Mouse (Mus musculus): ENCODE data around the gene Klc1.

The Klc1 gene

DNA sequence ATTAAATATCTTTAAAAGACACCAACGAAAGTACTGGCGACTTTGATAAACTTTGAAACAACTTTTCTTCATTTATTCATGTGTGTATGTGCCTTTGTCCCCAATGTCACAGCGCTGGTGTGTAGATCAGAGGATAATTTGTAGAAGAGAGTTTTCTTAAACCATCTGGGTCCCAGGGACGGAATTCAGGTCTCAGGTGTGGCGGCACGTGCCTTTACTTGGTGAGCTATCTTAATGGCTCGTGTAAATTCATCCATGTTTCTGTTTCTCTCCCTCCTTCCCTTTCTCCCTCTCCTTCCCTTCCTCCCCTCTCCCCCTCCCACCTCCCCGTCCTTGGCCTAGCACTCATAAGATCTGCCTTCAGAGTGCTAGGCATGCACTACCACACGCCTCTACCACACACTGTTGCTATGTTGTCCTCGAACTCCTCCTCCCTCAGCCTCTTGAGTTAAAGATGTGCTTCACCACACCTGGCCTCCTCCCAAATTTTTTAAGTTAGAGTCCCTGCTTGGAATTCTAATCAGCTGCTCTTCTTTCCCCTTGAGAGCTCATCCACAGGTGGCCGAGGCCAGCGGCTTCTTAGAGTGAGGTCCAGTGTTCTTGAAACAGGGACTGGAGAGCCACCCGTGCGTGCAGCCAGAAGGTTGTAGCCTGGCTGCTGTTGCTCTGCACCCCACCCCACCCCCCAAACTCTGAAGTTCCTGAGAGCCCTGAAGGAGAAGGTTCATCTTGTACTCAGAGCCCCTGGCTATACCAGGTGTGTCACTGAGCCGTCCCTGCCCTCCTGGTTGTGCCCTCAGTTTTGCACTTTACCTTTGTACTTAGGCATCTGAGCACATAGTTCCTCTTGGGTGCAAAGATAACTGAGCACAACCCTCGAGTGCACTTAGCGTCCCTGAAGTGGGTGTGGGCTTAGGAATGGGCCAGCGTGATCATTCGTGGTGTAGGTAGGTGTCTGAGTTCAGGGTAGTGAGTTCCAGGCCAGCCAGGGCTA lies 56.4 kb downstream of the Klc1 start:
- no peak for DNase-seq (ENCODE audit: low read depth)

DNA sequence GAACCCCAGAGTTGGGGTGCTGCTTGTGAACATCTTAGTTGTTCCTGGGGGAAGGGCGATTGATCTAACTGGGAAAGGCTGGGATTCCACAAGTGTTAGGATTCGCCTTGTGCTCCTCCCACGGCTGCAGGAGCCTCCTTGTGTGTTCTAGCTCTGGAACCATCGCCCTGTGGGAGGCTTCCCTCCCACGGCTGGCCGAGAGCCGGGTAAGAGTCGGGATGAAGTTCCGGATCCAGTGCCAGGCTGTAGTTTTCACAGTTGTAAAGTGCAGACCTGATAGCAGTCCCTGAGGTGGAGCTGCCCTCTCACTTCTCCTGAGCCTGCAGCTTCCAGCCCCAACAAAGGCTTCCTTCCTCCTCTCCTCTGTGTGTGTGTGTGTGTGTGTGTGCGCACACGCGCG lies 57.9 kb downstream of the Klc1 start:
- no peak for DNase-seq (ENCODE audit: low read depth)

DNA sequence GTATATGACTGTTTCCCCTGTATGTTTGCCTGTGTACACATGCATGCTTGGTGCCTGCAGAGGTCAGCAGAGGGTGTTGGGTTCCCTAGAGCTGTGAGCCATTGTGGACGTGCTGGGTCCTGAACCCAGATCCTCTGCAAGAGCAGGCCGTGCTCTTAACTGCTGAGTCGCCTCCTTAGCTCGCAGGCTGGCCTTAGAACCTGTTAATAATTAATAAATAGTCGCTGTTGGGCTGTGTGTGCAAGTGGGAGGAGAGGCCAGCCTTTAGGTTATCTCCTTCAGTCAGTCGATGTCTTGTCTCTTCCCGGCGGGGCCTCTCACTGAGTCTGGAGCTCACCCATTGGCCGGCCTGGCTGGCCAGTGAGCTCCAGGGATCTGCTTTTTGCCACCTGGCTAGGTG lies 58.3 kb downstream of the Klc1 start:
- no peak for DNase-seq (ENCODE audit: low read depth)

DNA sequence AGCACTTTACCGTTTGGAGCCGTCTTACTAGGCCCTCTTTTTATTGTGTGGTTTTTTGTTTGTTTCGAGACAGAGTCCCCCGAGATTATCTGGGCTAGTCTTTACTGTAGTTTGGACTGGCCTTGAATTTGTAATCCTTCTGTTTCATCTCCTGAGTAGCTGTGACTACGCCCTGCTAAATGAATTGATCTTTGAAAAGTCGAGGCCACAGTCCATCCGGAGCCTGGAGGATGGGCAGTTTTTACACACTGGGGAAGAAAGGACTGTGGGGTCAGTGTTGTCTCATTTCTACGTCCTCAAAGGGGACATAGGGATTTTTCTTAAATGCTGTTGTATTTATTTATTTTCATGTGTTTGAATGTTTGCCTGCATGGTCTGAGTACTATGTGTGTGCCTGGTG lies 59.3 kb downstream of the Klc1 start:
- no peak for DNase-seq (ENCODE audit: low read depth)

DNA sequence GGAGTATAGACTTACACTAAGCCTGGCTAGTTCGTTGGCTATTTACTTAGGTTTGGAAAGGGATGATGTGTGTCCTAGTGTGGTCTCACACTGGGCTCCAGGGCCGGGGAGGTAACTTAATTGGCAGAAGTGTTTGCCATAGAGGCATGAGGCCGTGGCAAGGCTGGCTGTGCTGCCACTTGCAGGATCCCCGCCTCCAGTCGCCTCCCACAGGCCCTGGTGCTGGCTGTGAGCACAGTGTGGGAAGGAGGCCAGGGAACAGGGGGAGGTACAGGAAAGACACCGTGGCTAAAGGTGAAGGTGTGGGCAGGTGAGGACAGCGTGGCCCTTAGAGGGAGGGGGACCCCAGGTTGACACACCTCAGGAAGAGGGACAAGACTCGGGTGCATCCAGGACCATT lies 61.3 kb downstream of the Klc1 start:
- no peak for DNase-seq (ENCODE audit: low read depth)

DNA sequence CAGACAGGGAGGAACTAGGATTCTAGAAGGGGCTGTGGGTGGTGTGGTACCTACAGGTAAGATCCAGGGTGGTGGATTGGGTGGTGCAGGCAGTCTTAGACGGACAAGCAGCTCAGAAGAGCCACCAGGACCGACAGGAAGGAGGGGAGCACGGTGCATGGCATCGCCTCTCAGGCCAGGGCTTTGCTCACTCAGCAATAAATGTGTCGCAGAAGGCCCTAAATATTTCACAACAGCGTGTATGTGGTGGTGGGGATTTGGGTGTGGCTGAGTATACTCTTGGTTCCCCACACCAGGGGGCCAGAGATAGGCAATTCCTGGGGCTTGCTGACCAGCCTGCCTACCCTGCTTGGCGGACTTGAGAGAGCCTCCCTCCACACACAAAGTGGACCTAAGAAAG lies 62.1 kb downstream of the Klc1 start:
- no peak for DNase-seq (ENCODE audit: low read depth)

DNA sequence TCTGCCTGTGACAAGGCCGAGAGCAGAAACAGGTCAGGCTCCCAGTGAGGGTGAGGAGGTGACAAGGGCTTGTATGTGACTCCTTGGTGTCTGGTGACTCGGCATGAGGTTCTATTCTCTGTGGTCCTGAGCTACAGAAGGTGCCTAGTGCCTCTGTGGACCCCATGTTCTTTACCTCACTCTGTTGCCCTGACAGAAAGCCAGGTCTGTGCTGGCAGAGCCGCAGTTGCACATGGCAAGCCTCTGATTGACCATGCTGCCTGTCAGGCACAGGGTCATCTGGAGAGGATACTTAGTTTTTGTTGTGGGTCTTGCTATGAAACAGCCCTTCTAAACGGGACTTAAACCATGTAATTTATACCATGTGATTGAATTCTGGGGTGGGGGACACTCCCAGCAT lies 63.3 kb downstream of the Klc1 start:
- DNase-seq (ENCODE audit: low read depth), result no peak

DNA sequence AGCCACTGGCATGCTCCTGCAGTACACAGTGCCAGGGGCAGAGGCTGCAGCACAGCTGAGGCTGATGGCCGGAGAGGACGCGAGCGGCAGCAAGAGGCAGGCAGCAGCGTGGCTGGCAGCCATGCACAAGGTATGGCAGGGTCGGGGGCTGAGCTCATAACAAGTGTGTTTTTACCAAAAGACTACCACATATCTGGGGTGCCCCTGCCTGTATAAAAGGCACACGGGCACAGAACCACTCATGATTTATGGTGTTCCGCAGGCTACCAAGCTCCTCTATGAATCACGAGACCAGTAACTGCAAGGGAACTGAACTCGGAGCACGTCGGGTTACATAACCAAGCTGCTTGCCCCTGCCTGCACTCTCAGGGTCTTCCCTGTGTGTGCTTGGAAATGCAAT lies 68.9 kb downstream of the Klc1 start:
- no peak for DNase-seq (ENCODE audit: low read depth)

DNA sequence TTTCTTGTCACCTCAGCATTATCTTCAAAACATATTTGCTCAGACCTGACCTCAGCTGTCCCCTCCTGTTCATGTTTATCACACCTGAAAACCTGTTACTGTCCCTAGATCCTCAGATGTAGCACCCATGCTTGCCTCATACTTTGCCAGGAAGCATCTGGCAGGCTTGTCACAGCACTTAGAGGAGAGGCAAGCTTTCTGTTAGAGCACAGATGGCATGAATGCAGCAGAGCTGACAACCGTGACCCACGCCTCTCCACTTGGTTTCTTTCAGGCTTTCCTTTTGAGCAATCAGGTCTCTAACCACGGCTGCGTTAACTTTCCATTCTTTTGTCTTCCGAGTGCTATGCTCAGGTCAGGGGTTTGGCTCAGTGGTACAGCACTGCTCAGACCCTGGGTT lies 70.8 kb downstream of the Klc1 start:
- DNase-seq (ENCODE audit: low read depth), result no peak

DNA sequence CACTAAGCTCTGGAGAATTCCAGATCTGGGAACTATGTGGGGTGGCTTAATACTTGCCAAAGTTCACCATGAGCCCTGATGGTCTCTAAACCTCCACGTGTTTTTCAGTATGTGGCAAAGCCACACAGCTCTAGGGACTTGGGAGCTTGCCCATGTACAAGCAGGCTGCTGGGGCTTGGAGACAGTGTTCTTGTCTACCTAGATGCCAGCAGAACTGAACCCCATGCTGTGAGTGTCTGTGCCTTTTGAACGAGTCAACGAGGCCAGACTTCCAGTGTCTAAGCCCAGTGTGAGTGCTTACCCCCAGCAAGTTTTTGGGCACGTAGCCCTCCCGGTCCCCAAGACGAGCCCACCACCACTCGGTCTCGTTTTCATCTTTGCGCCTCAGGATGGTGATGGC lies 71.3 kb downstream of the Klc1 start:
- no peak for DNase-seq (ENCODE audit: low read depth)

DNA sequence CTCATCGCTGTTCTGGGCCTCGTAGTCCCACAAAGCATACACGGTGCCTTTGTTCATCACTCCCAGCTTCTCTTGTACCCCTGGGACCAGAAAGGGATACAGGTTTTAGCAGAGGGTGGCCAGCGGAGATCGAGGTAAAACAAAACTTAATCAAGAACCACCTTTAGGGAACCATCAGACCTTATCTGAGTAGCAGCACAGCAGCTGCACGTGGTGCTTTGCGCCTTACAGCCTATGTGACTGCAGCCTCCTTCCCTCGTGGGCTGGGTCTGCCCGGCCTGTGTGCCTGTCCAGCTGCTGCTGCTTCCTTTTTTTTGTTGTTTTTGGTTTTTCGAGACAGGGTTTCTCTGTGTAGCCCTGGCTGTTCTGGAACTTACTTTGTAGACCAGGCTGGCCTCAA lies 71.7 kb downstream of the Klc1 start:
- DNase-seq (ENCODE audit: low read depth), result no peak

DNA sequence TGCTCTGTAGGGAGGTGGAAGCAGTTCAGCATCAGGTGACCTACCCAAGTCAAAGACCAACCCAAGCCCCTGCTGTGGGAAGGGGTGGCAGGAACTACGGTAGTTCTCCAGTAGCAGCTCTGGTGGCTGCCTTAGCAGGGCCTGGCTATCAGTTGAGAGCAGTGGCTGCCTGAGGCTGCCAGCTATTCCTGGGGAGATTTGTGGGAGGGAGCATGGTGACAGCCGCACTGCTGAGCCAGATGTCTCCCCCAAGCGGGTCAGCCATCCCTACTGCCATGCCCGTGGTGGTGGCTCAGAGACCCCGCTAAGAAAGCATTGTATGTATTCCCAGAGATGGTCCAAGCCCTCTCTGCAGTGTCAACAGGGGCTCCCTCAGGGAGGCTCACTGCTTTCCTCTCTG lies 74.0 kb downstream of the Klc1 start:
- no peak for DNase-seq (ENCODE audit: low read depth)

DNA sequence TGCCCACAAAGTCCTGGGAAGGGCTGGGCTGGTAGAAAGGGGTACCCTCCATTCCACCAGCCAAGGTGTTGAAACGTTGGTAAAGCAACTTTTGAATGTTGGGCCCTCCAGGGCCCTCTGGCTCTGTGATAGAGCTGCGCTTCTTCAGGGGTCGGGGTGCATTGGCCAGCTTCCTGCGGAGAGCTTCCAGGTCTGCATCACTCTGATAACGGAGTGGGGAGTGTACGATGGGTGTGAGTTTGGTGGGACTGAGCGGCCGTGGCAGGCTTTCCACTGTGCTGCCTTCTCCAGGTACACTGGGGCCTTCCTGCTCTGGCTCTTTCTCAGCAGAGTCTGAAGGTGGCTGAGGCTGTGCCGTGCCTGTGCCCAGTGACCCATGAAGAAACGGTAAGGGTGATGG lies 74.8 kb downstream of the Klc1 start:
- DNase-seq (ENCODE audit: low read depth), result no peak

DNA sequence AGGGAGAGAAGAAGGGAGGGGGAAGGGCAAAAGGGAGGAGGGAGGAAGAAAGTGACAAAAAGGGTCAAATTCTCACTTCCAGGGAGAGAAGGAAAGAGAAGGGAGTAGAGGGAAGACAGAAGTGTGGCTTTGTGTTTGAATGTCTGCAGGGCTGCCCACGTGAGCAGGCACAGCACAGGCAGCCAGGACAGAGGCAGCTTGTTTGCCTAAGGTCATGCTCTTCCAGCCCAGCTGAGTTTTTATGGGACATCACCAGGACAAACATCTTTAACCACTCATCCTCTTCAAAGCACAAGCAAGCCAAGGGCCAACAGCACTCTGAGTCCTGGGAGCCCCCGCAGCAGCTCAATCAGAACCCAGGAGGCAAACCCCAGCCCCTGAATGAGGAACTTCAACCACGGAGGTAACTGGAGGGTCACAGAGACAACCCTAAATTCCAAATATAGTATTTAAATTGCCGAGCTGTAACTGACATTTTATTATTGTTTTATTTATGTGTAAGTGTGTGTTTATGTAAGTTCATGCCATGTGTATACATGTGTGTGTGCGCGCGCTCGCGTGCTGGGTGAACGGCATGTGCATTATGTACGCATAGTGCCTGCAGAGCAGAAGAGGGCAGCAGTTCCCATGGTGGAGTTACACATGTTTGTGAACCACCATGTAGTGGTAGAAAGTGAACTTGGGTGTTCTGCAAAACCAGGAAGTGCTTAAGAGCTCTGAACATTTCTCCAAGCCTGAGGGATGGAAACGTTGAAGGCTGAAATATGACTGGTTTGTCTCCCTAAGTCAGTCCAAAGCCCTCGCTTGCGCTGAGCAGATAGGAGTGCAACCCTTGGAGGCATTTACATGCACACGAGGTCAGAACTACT lies 84.2 kb downstream of the Klc1 start:
- no peak for DNase-seq (ENCODE audit: low read depth)

DNA sequence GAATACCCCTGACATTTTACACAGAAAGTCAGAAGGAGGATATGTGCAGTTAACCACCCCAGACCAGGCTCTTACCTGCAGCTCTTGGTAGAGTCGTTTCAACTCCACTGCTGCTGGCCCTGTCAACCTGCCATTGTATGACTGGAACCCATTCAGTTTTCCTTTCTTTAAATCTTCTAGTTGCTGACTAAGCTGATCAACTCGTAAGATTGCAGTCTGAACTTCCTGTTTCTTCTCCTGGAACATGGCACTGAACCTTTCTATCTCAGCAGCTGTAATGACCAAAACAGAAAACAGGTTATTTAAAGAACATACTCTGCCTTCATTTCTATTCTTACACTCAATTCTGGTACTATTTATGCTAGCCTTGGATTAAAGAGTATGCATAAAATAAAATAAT lies 84.8 kb downstream of the Klc1 start:
- no peak for DNase-seq (ENCODE audit: low read depth)

DNA sequence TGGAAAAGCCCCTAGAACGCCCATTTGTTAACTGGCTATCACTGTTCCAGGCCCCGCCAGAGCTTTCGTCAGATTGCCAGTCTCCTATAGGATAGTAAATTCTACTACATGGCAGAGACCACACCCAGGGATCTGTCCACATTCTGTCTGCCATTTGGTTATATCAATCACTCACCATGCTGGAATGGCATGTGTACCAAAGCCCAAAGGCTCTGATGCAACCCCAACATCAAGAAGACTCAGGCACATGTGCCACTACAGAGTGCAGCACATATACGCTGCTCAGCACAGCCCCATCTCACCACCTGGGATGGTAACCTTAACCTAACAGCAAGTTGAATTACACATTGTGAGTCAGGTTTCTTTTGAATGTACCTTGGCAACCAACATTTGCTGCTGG lies 87.3 kb downstream of the Klc1 start:
- DNase-seq (ENCODE audit: low read depth), result no peak

DNA sequence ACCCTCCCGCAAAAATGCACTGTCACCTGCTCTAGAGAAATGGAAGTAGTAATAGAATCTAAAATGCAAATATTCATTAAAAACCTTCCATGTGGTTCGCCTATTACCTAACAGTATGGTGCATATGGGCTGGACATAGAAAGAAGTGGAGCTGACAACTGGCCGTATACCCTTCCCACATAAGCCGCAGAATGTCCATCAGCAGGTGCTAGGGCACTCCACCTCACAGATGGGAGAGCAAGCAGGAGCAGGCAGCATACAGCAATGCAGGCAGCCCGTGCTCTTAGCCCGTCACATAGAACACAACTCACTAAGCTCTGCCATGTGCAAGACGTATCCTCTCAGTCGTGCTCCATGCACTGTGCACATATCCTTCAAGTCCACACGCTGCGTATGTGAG lies 88.2 kb downstream of the Klc1 start:
- DNase-seq (ENCODE audit: low read depth), result no peak

DNA sequence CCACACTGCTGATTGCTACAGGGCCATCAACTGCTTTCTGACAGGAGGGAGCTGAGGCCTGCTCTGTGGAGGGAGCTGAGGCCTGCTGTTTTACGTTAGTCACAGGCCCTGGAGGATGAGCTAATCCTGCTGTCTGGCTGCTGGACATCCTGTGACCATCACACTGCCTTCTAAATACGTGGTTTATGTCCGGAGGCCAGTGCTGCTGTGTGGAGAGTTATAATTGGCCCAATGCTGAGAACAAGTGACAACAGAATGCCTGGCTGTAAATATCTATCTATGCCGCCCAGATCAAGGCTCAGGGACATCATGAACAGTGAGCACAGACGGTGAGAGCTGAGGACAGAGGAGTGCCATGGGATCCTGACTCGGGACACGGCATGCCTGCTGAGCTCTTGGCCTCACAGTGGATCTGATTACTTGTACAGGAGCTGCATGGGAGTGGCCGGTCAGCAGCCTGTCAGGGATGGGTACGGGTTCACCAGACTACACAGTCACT lies 89.7 kb downstream of the Klc1 start:
- no peak for DNase-seq (ENCODE audit: low read depth)

DNA sequence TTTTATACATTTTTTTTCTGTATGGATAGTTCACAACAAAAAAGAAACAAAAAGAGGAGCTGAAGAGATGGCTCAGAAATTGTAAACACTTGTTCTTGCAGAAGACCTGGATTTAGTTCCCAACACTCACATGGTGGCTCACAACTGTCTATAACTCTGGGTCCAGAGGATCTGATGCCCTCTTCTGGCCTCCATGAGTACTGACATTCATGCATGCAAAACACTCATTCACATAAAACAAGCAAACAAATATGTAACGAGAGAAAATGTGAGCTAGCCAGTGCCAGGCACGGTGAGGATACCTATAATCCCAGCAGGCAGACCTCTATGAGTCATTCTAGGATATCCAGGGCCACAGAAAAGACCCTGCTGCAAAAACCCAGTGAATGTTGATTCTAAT lies 92.6 kb downstream of the Klc1 start:
- DNase-seq (ENCODE audit: low read depth), result no peak

DNA sequence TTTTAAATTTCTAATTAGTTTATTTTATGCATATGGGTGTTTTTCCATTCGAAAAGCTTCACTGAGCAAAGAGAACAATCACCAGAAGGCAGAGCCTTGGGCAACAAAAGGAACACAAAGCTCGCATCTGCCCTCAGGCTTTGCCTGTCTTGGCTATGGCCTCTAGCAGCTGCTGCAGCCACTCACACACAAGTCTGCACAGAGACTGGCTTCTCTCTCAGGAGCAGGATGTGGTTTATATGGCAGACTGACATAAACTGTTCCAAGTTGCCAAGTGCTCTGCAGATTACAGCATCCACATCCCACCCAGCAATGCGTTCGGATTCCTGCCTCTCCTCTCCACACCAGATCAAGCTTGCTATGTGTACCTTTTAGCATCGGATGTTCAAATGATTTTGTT lies 93.1 kb downstream of the Klc1 start:
- DNase-seq (ENCODE audit: low read depth), result no peak

DNA sequence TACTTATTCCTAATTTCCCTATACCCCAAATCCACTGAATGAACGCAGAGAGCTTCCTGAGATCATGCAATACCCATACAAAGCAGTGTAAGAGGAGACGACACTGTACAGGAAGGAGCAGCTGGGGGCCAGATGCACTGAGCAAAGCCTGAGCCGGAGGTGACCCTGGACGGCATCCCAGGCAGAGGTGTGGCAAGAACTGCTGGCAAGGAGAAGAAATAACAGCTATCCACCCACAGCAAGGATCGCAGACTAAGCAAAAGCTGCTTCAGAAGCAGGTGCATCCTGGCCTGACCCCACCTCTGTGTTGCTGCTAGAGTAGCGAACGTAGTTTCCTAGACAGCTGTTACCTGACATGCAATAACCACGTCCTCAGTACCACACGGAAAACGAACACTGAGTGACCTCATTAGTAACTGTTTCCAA lies 94.4 kb downstream of the Klc1 start:
- no peak for DNase-seq (ENCODE audit: low read depth)

DNA sequence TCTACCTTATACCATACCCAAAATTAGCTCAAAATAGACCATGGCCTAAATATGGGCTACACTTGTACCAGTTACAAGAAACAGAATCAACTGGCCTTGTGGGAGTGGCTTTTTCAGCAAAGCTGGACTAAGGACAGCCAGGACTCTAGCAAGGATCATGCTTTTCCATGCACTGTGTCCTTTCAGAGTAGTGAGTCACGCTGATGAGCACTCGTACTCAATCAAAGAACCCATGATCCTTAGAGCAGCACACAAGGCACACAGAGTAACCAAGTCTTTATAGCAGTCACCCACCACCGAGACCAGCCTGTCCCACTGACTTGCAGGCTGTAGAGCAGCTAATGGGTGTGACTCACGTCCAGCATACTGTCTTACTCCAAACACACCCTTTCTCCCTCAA lies 94.9 kb downstream of the Klc1 start:
- no peak for DNase-seq (ENCODE audit: low read depth)

DNA sequence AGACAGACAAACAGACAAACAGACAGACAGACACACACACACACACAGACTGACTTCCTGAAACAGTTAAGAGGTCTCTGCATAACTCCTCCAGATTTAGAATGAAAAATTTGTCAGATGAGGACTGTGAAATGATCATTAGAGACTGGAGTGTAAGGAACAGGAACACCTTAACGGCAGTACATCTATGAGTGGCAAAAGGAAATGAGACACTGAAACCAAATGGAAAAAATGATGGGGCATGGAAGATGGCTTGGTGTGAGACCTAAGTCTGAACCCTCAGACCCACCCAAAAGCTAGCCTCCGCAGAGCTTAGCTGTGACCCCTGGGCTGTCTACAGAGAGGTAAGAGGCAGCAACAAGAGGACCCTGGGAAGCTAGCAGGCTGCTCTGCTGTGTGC lies 96.8 kb downstream of the Klc1 start:
- no peak for DNase-seq (ENCODE audit: low read depth)

Measured in fibroblast of lung, adult 2 months (primary cell).